ENCODE assay signal across 8 mouse cellular contexts in the genomic region with DNA sequence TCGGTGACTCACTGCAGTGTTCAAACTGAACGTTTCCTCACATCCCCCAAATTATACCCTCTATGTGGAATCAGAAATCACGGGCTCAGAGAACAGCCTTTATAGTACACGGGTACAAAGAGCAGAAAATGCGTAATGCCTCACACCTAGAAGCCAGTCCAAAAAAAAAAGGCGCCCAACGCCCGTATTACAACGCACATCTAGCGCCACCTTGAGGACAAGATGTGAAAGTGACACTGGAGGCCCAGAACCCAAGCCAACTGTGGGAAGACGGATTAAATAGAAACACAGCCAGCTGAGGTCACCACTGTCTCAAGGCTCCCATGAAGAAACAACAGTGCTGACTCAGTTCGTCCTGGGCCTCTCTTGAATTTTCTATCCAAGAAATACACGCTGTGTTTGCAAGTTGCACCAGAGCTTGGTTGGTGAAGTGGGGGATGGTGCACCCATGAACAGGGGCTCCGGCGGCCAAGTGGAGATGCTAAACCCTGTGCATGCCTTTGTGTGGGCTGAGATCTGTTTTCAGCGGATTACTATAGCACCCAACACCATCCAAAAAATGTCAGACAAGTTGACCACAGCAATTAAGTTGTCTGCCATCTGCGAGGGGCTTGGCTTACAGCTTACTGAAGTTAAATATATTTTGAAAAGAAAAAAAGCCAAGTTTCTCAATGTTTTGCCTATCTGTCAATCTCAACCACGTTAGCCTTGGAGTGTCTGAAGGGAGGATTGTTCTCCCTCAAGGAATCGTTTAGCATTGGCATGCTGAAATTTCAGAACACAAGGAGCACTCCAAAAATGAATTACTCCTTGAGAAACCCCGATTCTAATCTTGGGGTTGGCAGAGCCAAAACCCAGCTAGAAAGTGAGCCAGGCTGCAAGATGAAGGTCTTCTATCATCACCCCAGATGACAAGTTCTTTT. TPM values are rescaled to one million over a fixed set of nuclear protein-coding genes. Genes with fewer than 3 reads are reported as not detected.
DNase-seq lines count a peak whose midpoint lies in the region; ATAC-seq lines count a peak whose summit lies in the region.

No protein-coding gene starts in this region.

- ATAC-seq in midbrain, embryonic 13.5 days, result no peak
- peak; percentile 76 for ATAC-seq in hindbrain, embryonic 16.5 days
- peak; percentile 77 for ATAC-seq in megakaryocyte-erythroid progenitor cell, adult 5-6 weeks (replicated peaks; ENCODE audit: low FRiP score, low TSS enrichment, poor library complexity, severe bottlenecking)

- peaks cover 6% of the 10 kb centered on the region; the same call in 1 of the 2 replicates for H3K27me3 ChIP-seq in midbrain, embryonic 10.5 days (ENCODE audit: low read depth, poor library complexity, severe bottlenecking)
- H3K27me3 ChIP-seq in midbrain, embryonic 13.5 days, result no peaks in the 10 kb centered on the region
- H3K27me3 ChIP-seq in hindbrain, embryonic 16.5 days (replicated peaks; ENCODE audit: control insufficient read depth, insufficient read depth, low read length), result no peaks in the 10 kb centered on the region

- H3K4me2 ChIP-seq in midbrain, embryonic 13.5 days (replicated peaks), result no peak overlapping the region
- peak overlapping the region; percentile 24 for H3K4me2 ChIP-seq in hindbrain, embryonic 16.5 days (ENCODE audit: low read length)

- peak; percentile 71 for DNase-seq in midbrain, embryonic 10.5 days (ENCODE audit: low spot score)
- peak; percentile 76 to 80 for DNase-seq in cerebellum, postnatal 25 days
- DNase-seq in frontal cortex, postnatal 25 days (ENCODE audit: low spot score in 2 of 2), result peak; percentile 59 to 64
- peak; percentile 59 to 68 for DNase-seq in left cerebral cortex, adult 18-20 months (ENCODE audit: low spot score in 2 of 2)
- peak; percentile 82 for DNase-seq in skeletal muscle tissue, adult 2 months (ENCODE audit: low read depth, low spot score)

- no peak overlapping the region for H3K4me3 ChIP-seq in midbrain, embryonic 10.5 days
- H3K4me3 ChIP-seq in midbrain, embryonic 13.5 days (replicated peaks), result no peak overlapping the region
- no peak overlapping the region for H3K4me3 ChIP-seq in hindbrain, embryonic 16.5 days (ENCODE audit: low read length)

- H3K4me1 ChIP-seq in midbrain, embryonic 10.5 days, result no peaks in the 10 kb centered on the region
- no peaks in the 10 kb centered on the region for H3K4me1 ChIP-seq in midbrain, embryonic 13.5 days (replicated peaks)
- peaks cover 6% of the 10 kb centered on the region for H3K4me1 ChIP-seq in hindbrain, embryonic 16.5 days (ENCODE audit: control insufficient read depth, insufficient read depth, low read depth, low read length)

- WGBS in midbrain, embryonic 10.5 days, result 35% methylated on average over 20 of the region's 20 CpGs
- WGBS in midbrain, embryonic 13.5 days, result 31% methylated on average over 20 of the region's 20 CpGs
- 25% methylated on average over 20 of the region's 20 CpGs for WGBS in hindbrain, embryonic 16.5 days

- no peaks in the 10 kb centered on the region for H3K9me3 ChIP-seq in midbrain, embryonic 10.5 days (replicated peaks)
- H3K9me3 ChIP-seq in midbrain, embryonic 13.5 days, result no peaks in the 10 kb centered on the region
- no peaks in the 10 kb centered on the region for H3K9me3 ChIP-seq in hindbrain, embryonic 16.5 days (ENCODE audit: control insufficient read depth, low read length)

- no peaks in the 10 kb centered on the region for H3K36me3 ChIP-seq in midbrain, embryonic 10.5 days
- no peaks in the 10 kb centered on the region for H3K36me3 ChIP-seq in midbrain, embryonic 13.5 days
- no peaks in the 10 kb centered on the region for H3K36me3 ChIP-seq in hindbrain, embryonic 16.5 days (ENCODE audit: control insufficient read depth, insufficient read depth, low read length)

- no peak overlapping the region for H3K27ac ChIP-seq in midbrain, embryonic 10.5 days (replicated peaks)
- no peak overlapping the region for H3K27ac ChIP-seq in midbrain, embryonic 13.5 days
- no peak overlapping the region for H3K27ac ChIP-seq in hindbrain, embryonic 16.5 days (ENCODE audit: low read depth, low read length)

- H3K9ac ChIP-seq in midbrain, embryonic 13.5 days (replicated peaks), result no peak overlapping the region
- no peak overlapping the region for H3K9ac ChIP-seq in hindbrain, embryonic 16.5 days (ENCODE audit: low read depth, low read length)

RNA-seq across cellular contexts. Expression of a gene that starts 45.1 kb away (rescaled TPM):
- 102 and 113 TPM in 2 replicates for polyA plus RNA-seq in midbrain, embryonic 10.5 days (2016; fragmentation: Nextera tagmentation; extraction: Ambion mirVana)
- 58.0 and 58.5 TPM in 2 replicates for polyA plus RNA-seq in midbrain, embryonic 13.5 days (2015; fragmentation: Nextera tagmentation; extraction: Ambion mirVana)
- 60.3 and 64.2 TPM in 2 replicates for polyA plus RNA-seq in hindbrain, embryonic 16.5 days (2015; fragmentation: Nextera tagmentation; extraction: Ambion mirVana)
- 10 to 100 TPM; 14.5 to 18.1 TPM for total RNA-seq in left cerebral cortex, adult 18-20 months (2021)
- total RNA-seq in megakaryocyte-erythroid progenitor cell, adult 5-6 weeks (2014; fragmentation: Nextera tagmentation), result 79.9 and 88.8 TPM in 2 replicates
- 61.7 and 78.0 TPM in 2 replicates for total RNA-seq in megakaryocyte-erythroid progenitor cell, adult 5-6 weeks (2017)
